Mouse (Mus musculus): ENCODE data around the gene Hist4h4.

Hist4h4 gene

DNA sequence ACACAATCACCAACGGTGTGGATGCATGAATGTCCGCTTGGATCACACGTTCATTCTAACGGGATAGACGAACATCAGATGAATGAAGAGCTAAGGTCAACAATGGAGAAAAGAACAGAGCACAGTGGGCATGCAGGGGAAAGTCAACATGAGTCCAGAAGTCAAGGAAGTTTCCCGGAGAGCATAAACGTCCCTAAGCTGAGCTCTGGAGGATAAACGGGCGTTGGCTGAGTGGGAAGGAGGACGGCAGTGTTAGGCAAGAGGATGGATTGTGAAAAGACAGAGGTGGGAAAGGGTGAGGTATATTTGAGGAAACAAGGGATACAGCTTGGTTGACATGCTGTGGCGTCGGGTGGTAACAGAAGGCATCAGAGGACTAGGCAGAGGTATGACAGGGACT lies 22.1 kb downstream of the Hist4h4 start:
- DNase-seq (ENCODE audit: low spot score) = no peak

DNA sequence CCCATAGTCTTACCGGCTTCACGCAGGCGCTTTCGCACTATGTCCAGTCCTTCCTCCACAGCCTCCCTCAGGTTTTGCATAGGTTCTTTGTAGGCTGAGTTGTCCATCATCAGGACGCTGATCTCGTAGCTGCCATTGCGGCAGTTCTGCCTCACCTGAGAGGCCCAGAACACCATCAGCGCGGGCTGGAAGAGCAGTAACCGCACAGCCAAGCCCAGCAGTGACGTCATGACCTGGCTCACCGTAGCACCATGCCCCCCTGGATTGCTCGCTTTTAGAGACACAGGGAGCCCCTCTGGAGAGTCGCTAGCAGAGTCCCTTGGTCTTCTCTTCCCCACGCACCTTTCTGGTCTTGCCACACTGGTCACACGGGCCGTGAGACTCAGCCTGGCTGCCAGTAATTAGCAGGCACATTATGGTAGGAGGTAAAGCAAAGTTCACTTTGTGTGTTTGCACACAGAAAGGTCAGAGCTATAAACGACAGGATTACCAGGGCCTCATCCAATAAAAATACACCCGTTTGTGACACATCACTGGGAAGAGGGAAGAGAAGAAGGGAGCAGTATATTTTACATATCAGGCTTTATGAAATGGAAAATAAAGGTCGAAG lies 22.7 kb downstream of the Hist4h4 start, which contains the start of gene Gucy2c:
Gucy2c (minus strand) TSS at position 389 of the 610 bp plus-strand sequence.
- no peak for DNase-seq (ENCODE audit: low spot score)

DNA sequence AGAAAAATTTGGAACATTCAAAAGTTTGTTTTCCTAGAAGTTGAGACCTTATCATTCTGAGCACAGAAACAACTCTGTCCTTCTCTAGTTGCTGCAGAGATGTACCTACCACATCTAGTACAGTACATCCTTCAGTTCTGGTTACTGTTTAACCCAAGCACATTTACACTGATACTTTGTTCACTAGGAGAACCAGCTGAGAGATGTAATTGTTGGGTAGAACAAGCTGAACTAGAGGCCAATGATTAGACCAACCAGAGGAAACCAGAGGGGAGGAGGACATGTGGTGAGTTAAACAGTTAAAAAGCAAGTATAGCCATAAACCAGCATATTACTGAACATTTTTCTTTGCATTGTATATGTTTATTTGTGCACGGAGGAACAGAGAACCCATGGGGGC lies 27.8 kb downstream of the Hist4h4 start:
- no peak for DNase-seq (ENCODE audit: low spot score)

DNA sequence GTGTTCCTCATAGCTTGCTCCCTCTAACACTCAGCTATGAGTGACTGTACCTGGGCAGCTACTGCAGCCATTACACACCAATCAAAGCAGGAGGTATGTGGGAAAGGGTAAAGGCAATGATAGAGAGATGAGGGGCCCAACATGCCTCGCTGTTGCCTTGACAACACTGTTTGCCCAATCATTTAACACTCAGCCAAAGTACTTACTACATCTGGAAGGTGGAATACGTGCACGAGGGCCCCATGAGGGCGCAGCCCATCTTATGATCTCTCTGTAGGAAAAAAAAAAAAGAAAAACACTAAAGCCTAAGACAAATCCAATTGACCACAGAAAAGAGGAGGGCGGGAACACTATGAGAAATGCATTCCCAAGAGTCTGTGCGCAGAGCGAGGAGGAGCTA lies 34.4 kb downstream of the Hist4h4 start:
- DNase-seq (ENCODE audit: low spot score) = no peak

DNA sequence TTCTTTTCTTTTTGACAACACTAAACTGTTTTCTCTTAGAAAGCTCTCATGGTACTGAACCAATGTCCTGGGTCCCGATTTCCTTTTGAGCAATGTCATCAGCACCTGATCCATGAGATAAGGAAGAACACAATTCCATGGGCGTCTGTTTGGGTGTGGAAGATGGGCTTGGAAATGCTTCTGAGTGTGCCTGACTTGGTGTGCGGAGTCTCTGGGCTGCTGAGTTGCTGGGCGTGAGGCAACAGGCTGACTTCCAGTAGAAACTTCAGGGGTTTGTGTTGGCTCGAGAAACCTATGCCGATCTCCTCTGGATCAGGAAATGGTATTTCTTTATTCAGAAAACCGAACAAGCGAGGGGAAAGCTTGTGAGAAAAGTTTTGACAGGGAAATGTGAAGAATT lies 35.1 kb downstream of the Hist4h4 start:
- DNase-seq (ENCODE audit: low spot score) = no peak

DNA sequence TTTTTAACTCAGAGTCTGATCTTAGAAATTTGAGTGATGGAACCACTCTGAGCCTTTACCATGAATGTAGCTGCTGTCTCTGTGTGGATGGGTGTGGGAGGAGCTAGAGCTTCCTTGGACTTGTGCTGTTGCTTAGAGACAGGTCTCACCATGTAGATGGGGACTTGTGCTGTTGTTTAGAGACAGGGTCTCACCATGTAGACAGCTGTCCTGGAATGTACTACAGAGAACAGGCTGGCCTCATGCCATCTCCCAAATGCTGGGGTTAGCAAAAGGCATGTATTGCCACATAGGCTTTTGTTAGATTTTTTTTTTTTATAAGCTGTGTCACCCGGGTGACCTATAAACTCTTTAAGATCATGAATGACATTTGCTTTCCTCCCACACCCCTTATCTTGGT lies 40.3 kb downstream of the Hist4h4 start:
- no peak for DNase-seq (ENCODE audit: low spot score)

All from spleen, adult 12 weeks (tissue).